Mouse (Mus musculus) heart, embryonic 16.5 days (tissue): Measurements from ENCODE around the gene Arid3c. TPM values are rescaled to one million over a fixed set of nuclear protein-coding genes. Genes with fewer than 3 reads are reported as not detected.

Experiments
- ATAC-seq: fragments of 200-750 bp; cut with Nextera tagmentation; replicated peaks from 2 replicates; pipeline ENCODE4 v1.8.0; 2017; ENCODE audit warnings: moderate number of reproducible peaks; ENCODE audit not compliant: insufficient read depth, low FRiP score; ENCODE audit errors: extremely low read depth
- H3K27ac ChIP-seq: fragments of 300-500 bp; sonication (generic); 2 replicates; pipeline ENCODE4 v1.5.1; 2014; ENCODE audit warnings: mild to moderate bottlenecking, low read length, control low read depth, moderate library complexity
- H3K27me3 ChIP-seq: fragments of 300-500 bp; sonication (generic); 2 replicates; pipeline ENCODE4 v1.6.1; 2014; ENCODE audit warnings: low read length, mixed read lengths; ENCODE audit not compliant: control insufficient read depth, insufficient read depth
- H3K36me3 ChIP-seq: fragments of 300-500 bp; sonication (generic); 2 replicates; pipeline ENCODE4 v1.6.1; 2014; ENCODE audit not compliant: control insufficient read depth, insufficient read depth
- H3K4me1 ChIP-seq: fragments of 300-500 bp; sonication (generic); 2 replicates; pipeline ENCODE4 v1.6.1; 2014; ENCODE audit warnings: low read length, mixed read lengths; ENCODE audit not compliant: control insufficient read depth, insufficient read depth
- H3K4me2 ChIP-seq: fragments of 300-500 bp; sonication (generic); 2 replicates; pipeline ENCODE4 v1.6.1; 2014; ENCODE audit warnings: low read depth, mild to moderate bottlenecking, control low read depth, low read length
- H3K4me3 ChIP-seq: fragments of 300-500 bp; sonication (generic); 2 replicates; pipeline ENCODE4 v1.5.1; 2014; ENCODE audit warnings: mild to moderate bottlenecking, control low read depth, low read length
- H3K9ac ChIP-seq: fragments of 300-500 bp; sonication (generic); 2 replicates; pipeline ENCODE4 v1.6.1; 2014; ENCODE audit warnings: low read length, control low read depth
- H3K9me3 ChIP-seq: fragments of 300-500 bp; sonication (generic); replicated peaks from 2 replicates; pipeline ENCODE4 v1.6.1; 2016; ENCODE audit warnings: low read length; ENCODE audit not compliant: control insufficient read depth
- WGBS: fragments of 180-500 bp; shearing (Covaris S2); extraction: QIAGEN DNeasy Blood & Tissue Kit; methylation state at CpG from one replicate; pipeline ENCODE4 v1.1.7; 2014; 5-methylcytosine and 5-hydroxymethylcytosine counted together
- polyA plus RNA-seq: library from polyadenylated mRNA; unstranded; fragments of >200 nt; fragmentation: Nextera tagmentation; extraction: Ambion mirVana; gene quantifications from 2 replicates; pipeline ENCODE4 v1.2.1, GENCODE M21; 2015

Gene Arid3c
- polyA plus RNA-seq, 1 experiment from 2014 or later = not detected

GRCm38 (mm10) chr4:41762099-41762687 is 31.3 kb upstream of the Arid3c start:
- WGBS = 35% methylated on average over 8 of the region's 8 CpGs
- peaks cover 37% of the 10 kb centered on the region for H3K4me1 ChIP-seq
- H3K4me3 ChIP-seq = peak overlapping the region; percentile 53
- no peaks in the 10 kb centered on the region for H3K9me3 ChIP-seq
- no peaks in the 10 kb centered on the region for H3K27me3 ChIP-seq
- H3K27ac ChIP-seq = peak overlapping the region; percentile 99
- H3K4me2 ChIP-seq = peak overlapping the region; percentile 69
- H3K9ac ChIP-seq = peak overlapping the region; percentile 69
- peaks cover 8% of the 10 kb centered on the region for H3K36me3 ChIP-seq
- ATAC-seq = no peak; the same call in 1 of the 2 replicates

- Histone ChIP-seq H3K4me1 (peaks cover 37% of the 10 kb centered on the region), H3K36me3 (peaks cover 11% of the 10 kb centered on the region), H3K27ac (peak overlapping the region; percentile 99), H3K4me2 (peak overlapping the region; percentile 69), H3K27me3 (no peaks in the 10 kb centered on the region), H3K9me3 (no peaks in the 10 kb centered on the region), H3K4me3 (peak overlapping the region; percentile 53), H3K9ac (peak overlapping the region; percentile 69)
- no peak for ATAC-seq
These were observed 30.7 kb upstream of the Arid3c start for GRCm38 (mm10) chr4:41761680-41762079.

GRCm38 (mm10) chr4:41760911-41761310 is 30.0 kb upstream of the Arid3c start:
- H3K9me3 ChIP-seq = no peaks in the 10 kb centered on the region
- WGBS = 56% methylated on average over 4 of the region's 4 CpGs
- H3K9ac ChIP-seq = peak overlapping the region; percentile 69
- ATAC-seq = peak; percentile 8; the same call in 1 of the 2 replicates
- H3K36me3 ChIP-seq = peaks cover 11% of the 10 kb centered on the region
- peaks cover 43% of the 10 kb centered on the region for H3K4me1 ChIP-seq
- H3K27ac ChIP-seq = peak overlapping the region; percentile 99
- H3K4me2 ChIP-seq = peak overlapping the region; percentile 69
- H3K4me3 ChIP-seq = peak overlapping the region; percentile 53
- no peaks in the 10 kb centered on the region for H3K27me3 ChIP-seq

- Histone ChIP-seq H3K27me3 (no peaks in the 10 kb centered on the region), H3K4me2 (peak overlapping the region; percentile 69), H3K4me3 (peak overlapping the region; percentile 53), H3K9me3 (no peaks in the 10 kb centered on the region), H3K36me3 (peaks cover 11% of the 10 kb centered on the region), H3K4me1 (peaks cover 43% of the 10 kb centered on the region), H3K9ac (peak overlapping the region; percentile 69), H3K27ac (peak overlapping the region; percentile 99)
- WGBS = under 1% methylated on average over 15 of the region's 15 CpGs
- ATAC-seq = peak; percentile 90
These were observed 29.4 kb upstream of the Arid3c start for GRCm38 (mm10) chr4:41760288-41760721.

GRCm38 (mm10) chr4:41759656-41760287 is 28.8 kb upstream of the Arid3c start:
- H3K4me2 ChIP-seq = peak overlapping the region; percentile 69
- H3K27ac ChIP-seq = peak overlapping the region; percentile 99
- peak overlapping the region; percentile 53 for H3K4me3 ChIP-seq
- 17% methylated on average over 6 of the region's 6 CpGs for WGBS
- H3K4me1 ChIP-seq = peaks cover 44% of the 10 kb centered on the region
- peaks cover 11% of the 10 kb centered on the region for H3K36me3 ChIP-seq
- H3K9ac ChIP-seq = peak overlapping the region; percentile 69
- no peaks in the 10 kb centered on the region for H3K27me3 ChIP-seq
- no peaks in the 10 kb centered on the region for H3K9me3 ChIP-seq
- ATAC-seq = peak; percentile 2; the same call in 1 of the 2 replicates

- no peak for ATAC-seq
- Histone ChIP-seq H3K4me2 (peak overlapping the region; percentile 69), H3K4me1 (peaks cover 48% of the 10 kb centered on the region), H3K27me3 (no peaks in the 10 kb centered on the region), H3K27ac (peak overlapping the region; percentile 99), H3K36me3 (peaks cover 11% of the 10 kb centered on the region), H3K4me3 (no peak overlapping the region), H3K9me3 (no peaks in the 10 kb centered on the region), H3K9ac (peak overlapping the region; percentile 69)
- WGBS = 44% methylated on average over 9 of the region's 9 CpGs
These were observed 28.3 kb upstream of the Arid3c start for GRCm38 (mm10) chr4:41759206-41759605.

- H3K4me3 ChIP-seq = no peak overlapping the region
- H3K9ac ChIP-seq = peak overlapping the region; percentile 69
- no peaks in the 10 kb centered on the region for H3K27me3 ChIP-seq
- H3K4me1 ChIP-seq = peaks cover 50% of the 10 kb centered on the region
- no peaks in the 10 kb centered on the region for H3K9me3 ChIP-seq
- H3K4me2 ChIP-seq = no peak overlapping the region
- ATAC-seq = no peak
- H3K36me3 ChIP-seq = peaks cover 11% of the 10 kb centered on the region
- 90% methylated on average over 4 of the region's 4 CpGs for WGBS
- peak overlapping the region; percentile 99 for H3K27ac ChIP-seq
These were observed 27.8 kb upstream of the Arid3c start for GRCm38 (mm10) chr4:41758701-41759100.

GRCm38 (mm10) chr4:41758021-41758420 is 27.1 kb upstream of the Arid3c start:
- no peak for ATAC-seq
- Histone ChIP-seq H3K4me1 (peaks cover 50% of the 10 kb centered on the region), H3K9me3 (no peaks in the 10 kb centered on the region), H3K4me3 (no peak overlapping the region), H3K9ac (no peak overlapping the region), H3K4me2 (no peak overlapping the region), H3K27me3 (no peaks in the 10 kb centered on the region), H3K36me3 (peaks cover 11% of the 10 kb centered on the region), H3K27ac (peak overlapping the region; percentile 99; the same call in 1 of the 2 replicates)
- 73% methylated on average over 11 of the region's 11 CpGs for WGBS

GRCm38 (mm10) chr4:41757321-41757720 is 26.4 kb upstream of the Arid3c start:
- H3K4me1 ChIP-seq = peaks cover 45% of the 10 kb centered on the region
- H3K9me3 ChIP-seq = no peaks in the 10 kb centered on the region
- H3K9ac ChIP-seq = no peak overlapping the region
- ATAC-seq = no peak
- no peak overlapping the region for H3K27ac ChIP-seq
- no peaks in the 10 kb centered on the region for H3K27me3 ChIP-seq
- WGBS = 90% methylated on average over 13 of the region's 13 CpGs
- no peak overlapping the region for H3K4me3 ChIP-seq
- peaks cover 11% of the 10 kb centered on the region for H3K36me3 ChIP-seq
- no peak overlapping the region for H3K4me2 ChIP-seq
